Mouse (Mus musculus) liver, postnatal 0 days (tissue): ENCODE measurements around the gene Lpin2.

Experiments
- CTCF ChIP-seq: sonication (generic); IDR thresholded peaks from 2 replicates; pipeline ENCODE4 v1.5.1; 2016; ENCODE audit warnings: antibody characterized with exemption, low read depth
- EP300 ChIP-seq: IDR thresholded peaks from 2 replicates; pipeline ENCODE4 v1.6.1; 2016; ENCODE audit warnings: antibody characterized with exemption, low read depth, mild to moderate bottlenecking

DNA sequence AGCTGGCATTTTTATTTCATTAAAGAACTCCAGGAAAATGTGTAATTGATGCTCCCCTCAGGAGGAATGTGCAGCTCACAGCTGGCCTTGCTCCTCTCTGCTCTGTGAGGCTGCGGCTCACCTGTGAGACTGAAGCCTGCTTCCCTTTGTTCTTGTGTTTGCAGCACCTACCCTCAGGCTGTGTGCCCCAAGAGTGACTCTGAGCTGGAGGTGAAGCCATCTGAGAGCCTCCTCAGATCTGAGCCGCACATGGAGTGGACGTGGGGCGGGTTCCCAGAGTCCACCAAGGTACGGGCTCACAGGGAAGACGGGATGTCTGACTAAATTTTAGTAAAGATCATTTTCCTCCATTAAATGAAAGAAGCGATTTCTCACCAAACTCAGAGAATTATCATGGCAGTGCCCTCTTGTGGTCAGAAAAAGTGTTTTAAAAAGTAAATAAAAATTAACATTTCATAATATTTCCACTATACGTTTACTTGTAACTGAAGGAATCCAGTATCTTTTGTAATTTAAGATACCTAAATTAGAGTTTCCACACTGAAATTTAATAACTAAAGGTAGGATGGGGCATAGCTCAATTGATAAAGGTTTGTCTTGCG, 47.8 kb downstream of the Lpin2 start:
- TF ChIP-seq CTCF (peak; percentile 52), EP300 (no peak)
